Mouse (Mus musculus): ENCODE measurements at regions not wholly inside any gene's neighbourhood (a gene's known extent, or its start where the extent isn't known, plus 50 kb on each side); places are given as distances from the start of the nearest gene placed in this dataset.

GRCm38 (mm10) chr4:9027383-9027782, 788.5 kb upstream of the Car8 start:
- Histone ChIP-seq H3K4me3 (replicated peaks) (peak overlapping the region; percentile 43), H3K4me2 (peak overlapping the region; percentile 92), H3K27ac (replicated peaks) (peak overlapping the region; percentile 43), H3K27me3 (replicated peaks) (0 out of 2 replicates have a peak, but pooled peaks cover 2% of the 10 kb centered on the region), H3K4me1 (peaks cover 29% of the 10 kb centered on the region), H3K9me3 (replicated peaks) (no peaks in the 10 kb centered on the region), H3K36me3 (no peaks in the 10 kb centered on the region), H3K9ac (replicated peaks) (no peak overlapping the region)
- ATAC-seq (ENCODE audit: low FRiP score) = peak; percentile 60
- WGBS = 3% methylated on average over 7 of the region's 7 CpGs

DNA sequence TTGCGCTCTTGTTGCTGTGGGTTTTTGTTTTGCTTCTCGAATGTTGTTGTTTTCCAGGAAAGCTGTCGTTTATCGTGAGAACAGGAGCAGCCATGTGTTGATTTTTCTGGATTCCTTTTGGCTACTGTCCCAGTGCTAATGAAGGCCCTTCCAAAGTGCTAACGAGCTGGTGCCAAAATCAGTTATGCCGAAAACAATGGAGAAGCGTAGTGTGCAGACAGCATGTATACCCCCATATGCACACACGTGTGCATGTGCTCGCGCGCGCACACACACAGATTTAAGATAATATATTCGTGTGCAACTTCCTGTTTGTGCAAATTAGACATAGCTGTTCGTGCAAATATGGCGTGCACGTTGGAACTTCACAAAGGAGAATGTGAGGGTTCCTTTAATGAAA, 788.0 kb upstream of the Car8 start:
- Histone ChIP-seq H3K27ac (replicated peaks) (peak overlapping the region; percentile 43; the same call in 1 of the 2 replicates), H3K4me2 (peak overlapping the region; percentile 92), H3K9ac (replicated peaks) (no peak overlapping the region), H3K4me1 (peaks cover 29% of the 10 kb centered on the region), H3K36me3 (no peaks in the 10 kb centered on the region), H3K27me3 (replicated peaks) (0 out of 2 replicates have a peak, but pooled peaks cover 2% of the 10 kb centered on the region), H3K9me3 (replicated peaks) (no peaks in the 10 kb centered on the region), H3K4me3 (replicated peaks) (no peak overlapping the region)
- no peak for ATAC-seq (ENCODE audit: low FRiP score)
- WGBS = 46% methylated on average over 16 of the region's 16 CpGs

DNA sequence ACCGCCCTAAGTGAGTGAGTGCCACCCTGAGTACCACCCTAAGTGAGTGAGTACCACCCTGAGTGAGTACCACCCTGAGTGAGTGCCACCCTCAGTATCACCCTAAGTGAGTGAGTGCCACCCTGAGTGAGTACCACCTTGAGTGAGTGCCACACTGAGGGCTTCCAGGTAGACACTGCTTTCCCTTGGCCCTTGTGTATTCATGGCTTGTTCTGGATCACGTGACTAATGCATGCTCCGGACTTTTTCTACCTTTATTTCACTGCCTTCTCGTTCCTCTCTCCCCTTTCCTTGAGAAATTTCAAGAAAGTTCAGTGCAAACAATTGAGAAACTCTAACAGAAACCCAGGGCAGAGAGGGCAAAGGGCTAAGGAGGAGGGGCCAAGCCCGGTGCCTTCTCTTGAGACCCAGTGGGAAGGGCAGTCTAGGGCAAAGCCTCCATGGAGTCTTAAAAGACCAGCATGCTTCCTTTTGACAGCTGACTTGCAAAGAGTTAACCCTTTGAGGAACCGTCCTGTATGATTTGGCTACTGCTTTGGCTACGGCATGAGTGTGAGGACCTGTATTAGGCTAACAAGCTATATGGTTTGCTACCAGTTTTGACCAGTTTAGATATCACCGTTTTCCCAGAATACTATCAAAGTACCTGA, 787.1 kb upstream of the Car8 start:
- H3K36me3 ChIP-seq = no peaks in the 10 kb centered on the region
- WGBS = 56% methylated on average over 8 of the region's 8 CpGs
- H3K27ac ChIP-seq (replicated peaks) = no peak overlapping the region
- no peak overlapping the region for H3K9ac ChIP-seq (replicated peaks)
- H3K27me3 ChIP-seq (replicated peaks) = 0 out of 2 replicates have a peak, but pooled peaks cover 2% of the 10 kb centered on the region
- H3K4me2 ChIP-seq = no peak overlapping the region
- H3K4me1 ChIP-seq = peaks cover 29% of the 10 kb centered on the region
- ATAC-seq (ENCODE audit: low FRiP score) = no peak
- no peaks in the 10 kb centered on the region for H3K9me3 ChIP-seq (replicated peaks)
- H3K4me3 ChIP-seq (replicated peaks) = no peak overlapping the region

GRCm38 (mm10) chr4:9024216-9024925, 785.5 kb upstream of the Car8 start:
- 77% methylated on average over 6 of the region's 6 CpGs for WGBS
- Histone ChIP-seq H3K27ac (replicated peaks) (no peak overlapping the region), H3K4me3 (replicated peaks) (no peak overlapping the region), H3K4me2 (no peak overlapping the region), H3K9ac (replicated peaks) (no peak overlapping the region), H3K9me3 (replicated peaks) (no peaks in the 10 kb centered on the region), H3K4me1 (peaks cover 34% of the 10 kb centered on the region), H3K36me3 (no peaks in the 10 kb centered on the region), H3K27me3 (replicated peaks) (no peaks in the 10 kb centered on the region)
- no peak for ATAC-seq (ENCODE audit: low FRiP score)

GRCm38 (mm10) chr4:9019241-9020110, 780.6 kb upstream of the Car8 start:
- Histone ChIP-seq H3K27ac (replicated peaks) (0 out of 2 replicates have a peak overlapping the region, but pooled peaks have one; percentile 23), H3K9me3 (replicated peaks) (no peaks in the 10 kb centered on the region), H3K4me1 (peaks cover 29% of the 10 kb centered on the region), H3K36me3 (no peaks in the 10 kb centered on the region), H3K4me2 (no peak overlapping the region), H3K9ac (replicated peaks) (no peak overlapping the region), H3K27me3 (replicated peaks) (no peaks in the 10 kb centered on the region), H3K4me3 (replicated peaks) (no peak overlapping the region)
- WGBS = 56% methylated on average over 22 of the region's 22 CpGs
- ATAC-seq (ENCODE audit: low FRiP score) = peak; percentile 45; the same call in 1 of the 2 replicates

DNA sequence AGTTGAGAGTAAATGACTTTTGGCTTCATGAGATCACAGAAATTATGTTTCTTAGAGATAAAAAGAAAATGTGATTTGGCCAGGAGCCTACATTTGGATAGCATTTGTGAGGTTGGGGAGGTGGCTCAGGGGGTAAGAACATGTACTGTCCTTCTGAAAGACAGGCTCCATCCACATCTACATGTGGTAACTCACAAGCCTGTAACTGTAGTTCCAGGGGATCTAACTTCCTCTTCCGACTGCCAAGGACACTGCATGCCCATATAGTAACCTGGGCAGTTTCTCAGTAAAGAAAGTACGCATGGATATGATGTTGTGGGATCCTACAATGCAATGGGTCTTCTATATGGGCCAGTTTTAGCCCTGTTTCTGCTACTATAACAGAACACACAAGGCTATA, 779.4 kb upstream of the Car8 start:
- H3K27me3 ChIP-seq (replicated peaks) = no peaks in the 10 kb centered on the region
- no peaks in the 10 kb centered on the region for H3K9me3 ChIP-seq (replicated peaks)
- peaks cover 29% of the 10 kb centered on the region for H3K4me1 ChIP-seq
- no peak for ATAC-seq (ENCODE audit: low FRiP score)
- H3K9ac ChIP-seq (replicated peaks) = no peak overlapping the region
- H3K4me3 ChIP-seq (replicated peaks) = no peak overlapping the region
- WGBS = 96% methylated on average over 2 of the region's 2 CpGs
- no peaks in the 10 kb centered on the region for H3K36me3 ChIP-seq
- no peak overlapping the region for H3K4me2 ChIP-seq
- H3K27ac ChIP-seq (replicated peaks) = no peak overlapping the region

DNA sequence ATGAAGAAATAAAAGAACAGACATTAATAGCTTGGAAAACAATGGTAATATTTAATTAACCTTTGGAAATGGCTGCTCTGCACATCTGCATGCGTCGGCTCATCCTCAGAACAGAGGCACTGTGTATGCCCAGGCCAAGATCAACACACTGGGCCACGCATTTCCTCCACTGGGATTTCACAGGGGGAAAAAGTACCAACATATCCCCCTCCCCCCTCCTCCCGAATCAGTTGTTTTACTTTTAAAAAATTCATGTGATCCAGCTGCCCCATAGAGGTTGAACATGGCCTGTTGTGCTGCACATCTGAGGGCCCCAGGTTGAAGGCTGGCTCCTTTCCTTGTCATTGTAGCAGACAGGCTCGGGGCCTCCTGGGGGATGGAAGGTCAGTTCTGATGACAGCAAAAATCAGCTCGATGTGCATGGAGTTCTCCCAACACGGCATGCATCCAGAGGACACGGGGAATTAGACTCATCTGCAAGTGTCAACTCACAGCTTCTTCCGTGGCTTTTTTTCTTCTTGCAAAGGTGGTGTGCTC, 777.7 kb upstream of the Car8 start:
- Histone ChIP-seq H3K36me3 (no peaks in the 10 kb centered on the region), H3K27ac (replicated peaks) (no peak overlapping the region), H3K4me1 (peaks cover 40% of the 10 kb centered on the region), H3K4me3 (replicated peaks) (no peak overlapping the region), H3K9ac (replicated peaks) (no peak overlapping the region), H3K27me3 (replicated peaks) (0 out of 2 replicates have a peak, but pooled peaks cover 3% of the 10 kb centered on the region), H3K9me3 (replicated peaks) (no peaks in the 10 kb centered on the region), H3K4me2 (no peak overlapping the region)
- no peak for ATAC-seq (ENCODE audit: low FRiP score)
- 50% methylated on average over 9 of the region's 9 CpGs for WGBS

DNA sequence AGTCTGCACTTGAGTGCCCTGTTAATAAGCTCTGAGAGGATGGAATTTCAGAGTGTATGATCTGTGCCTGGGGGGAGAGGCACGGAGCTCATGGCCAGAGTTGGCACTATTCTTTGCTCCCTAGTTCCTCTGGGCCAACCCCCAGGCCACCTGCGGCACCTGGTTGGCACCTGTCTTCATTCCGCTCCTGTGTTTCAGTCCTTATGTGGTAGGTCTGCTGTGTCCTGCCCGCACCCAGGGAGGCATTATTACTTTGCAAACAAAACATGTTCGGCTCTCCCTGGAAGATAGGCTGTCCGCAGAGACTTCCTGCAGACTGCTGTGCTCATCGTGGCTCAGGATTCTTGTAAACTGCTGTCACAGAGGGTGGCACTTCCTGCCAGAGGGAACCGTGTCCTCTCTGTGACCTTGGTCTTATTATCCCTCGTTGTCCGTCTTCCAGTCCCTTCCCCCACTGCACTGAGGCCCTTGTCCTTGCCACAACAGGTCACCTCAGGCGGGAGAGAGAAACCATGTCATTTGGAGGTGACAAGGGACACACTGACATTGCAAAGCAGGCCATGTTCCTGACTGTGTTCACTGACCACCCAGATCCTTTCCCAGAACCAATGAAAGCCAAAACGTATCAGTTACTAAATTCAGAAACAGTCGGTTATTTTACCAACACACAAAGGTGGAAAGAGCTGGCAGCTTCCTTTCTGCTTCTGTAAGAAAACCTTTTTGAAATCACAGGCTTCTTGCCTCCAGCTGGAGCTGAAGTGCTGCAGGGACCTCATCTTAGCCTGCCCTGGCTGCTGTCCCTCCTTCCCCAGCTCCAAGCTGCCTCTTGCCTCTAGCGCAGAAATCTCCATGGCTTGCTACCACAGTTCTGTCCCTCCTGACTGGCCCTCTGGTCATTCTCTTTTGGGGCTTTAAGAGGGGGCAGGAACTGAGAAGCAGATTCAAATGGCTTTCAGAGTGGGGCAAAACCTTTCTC, 777.0 kb upstream of the Car8 start:
- Histone ChIP-seq H3K27ac (replicated peaks) (peak overlapping the region; percentile 25; the same call in 1 of the 2 replicates), H3K4me2 (no peak overlapping the region), H3K36me3 (no peaks in the 10 kb centered on the region), H3K9me3 (replicated peaks) (no peaks in the 10 kb centered on the region), H3K4me1 (peaks cover 45% of the 10 kb centered on the region), H3K27me3 (replicated peaks) (0 out of 2 replicates have a peak, but pooled peaks cover 3% of the 10 kb centered on the region), H3K4me3 (replicated peaks) (no peak overlapping the region), H3K9ac (replicated peaks) (no peak overlapping the region)
- WGBS = 12% methylated on average over 14 of the region's 14 CpGs
- no peak for ATAC-seq (ENCODE audit: low FRiP score)

GRCm38 (mm10) chr4:9014986-9015385, 776.1 kb upstream of the Car8 start:
- Histone ChIP-seq H3K4me1 (peaks cover 53% of the 10 kb centered on the region), H3K4me2 (no peak overlapping the region), H3K9me3 (replicated peaks) (no peaks in the 10 kb centered on the region), H3K27me3 (replicated peaks) (0 out of 2 replicates have a peak, but pooled peaks cover 3% of the 10 kb centered on the region), H3K4me3 (replicated peaks) (no peak overlapping the region), H3K27ac (replicated peaks) (no peak overlapping the region), H3K9ac (replicated peaks) (no peak overlapping the region), H3K36me3 (no peaks in the 10 kb centered on the region)
- 64% methylated on average over 4 of the region's 4 CpGs for WGBS
- no peak for ATAC-seq (ENCODE audit: low FRiP score)

DNA sequence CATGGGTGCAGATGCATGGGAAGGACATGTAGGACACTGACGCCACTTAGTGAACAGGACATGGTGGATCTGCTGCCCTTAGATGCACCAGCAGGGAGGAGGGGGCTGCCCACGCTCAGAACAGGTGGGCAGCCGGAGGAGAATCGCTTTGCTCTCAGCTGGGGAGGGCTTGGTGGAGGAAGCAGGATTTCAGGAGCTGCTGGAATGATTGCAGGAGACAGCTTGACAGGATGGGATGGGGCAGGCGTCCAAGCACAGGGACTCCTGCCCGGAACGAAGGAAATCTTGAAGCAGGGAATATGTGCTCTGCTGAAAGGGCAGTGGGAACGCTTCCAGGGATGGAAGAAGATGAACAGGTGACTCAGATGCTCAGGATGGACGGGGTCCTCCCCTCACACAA, 773.9 kb upstream of the Car8 start:
- no peak for ATAC-seq (ENCODE audit: low FRiP score)
- Histone ChIP-seq H3K27ac (replicated peaks) (0 out of 2 replicates have a peak overlapping the region, but pooled peaks have one; percentile 15), H3K4me3 (replicated peaks) (no peak overlapping the region), H3K4me1 (peaks cover 49% of the 10 kb centered on the region), H3K4me2 (no peak overlapping the region), H3K9ac (replicated peaks) (no peak overlapping the region; the same call in 1 of the 2 replicates), H3K36me3 (no peaks in the 10 kb centered on the region), H3K9me3 (replicated peaks) (no peaks in the 10 kb centered on the region), H3K27me3 (replicated peaks) (0 out of 2 replicates have a peak, but pooled peaks cover 3% of the 10 kb centered on the region)
- 68% methylated on average over 9 of the region's 9 CpGs for whole genome bisulfite sequencing
